Mouse (Mus musculus): ENCODE measurements at regions not wholly inside any gene's neighbourhood (a gene's known extent, or its start where the extent isn't known, plus 50 kb on each side); places are given as distances from the start of the nearest gene placed in this dataset.

GRCm38 (mm10) chr11:45084506-45085037, 467.5 kb downstream of the Ebf1 start:
- TF ChIP-seq MAFK (IDR thresholded peaks at IDR 0.05; ENCODE audit: insufficient read depth, low read depth, low read length) (no peak), HCFC1 (IDR thresholded peaks at IDR 0.05; ENCODE audit: borderline replicate concordance, insufficient read depth, low read length) (no peak), CHD2 (IDR thresholded peaks at IDR 0.05; ENCODE audit: low read depth, low read length) (no peak), ZNF384 (IDR thresholded peaks at IDR 0.05; ENCODE audit: low read depth, low read length) (no peak)
